Mouse (Mus musculus): ENCODE measurements around the gene Sulf2. TPM values are rescaled to one million over a fixed set of nuclear protein-coding genes. Genes with fewer than 3 reads are reported as not detected.

The Sulf2 gene
- total and polyA plus RNA-seq, 3 experiments: not detected

- in situ Hi-C loops (cut with MboI; ENCODE audit: low pct_ligation_motif_present, low pct_unique_long_range_greater_than_20kb, low sequenced_read_pairs): loop anchor here (25.0 kb wide), 2 partner anchors 542 to 708 kb away; partner anchors contain the start of gene Trp53rkb
- no peak for DNase-seq (ENCODE audit: extremely low read depth)
- Histone ChIP-seq H3K4me2 (ENCODE audit: insufficient read depth, low read depth, poor library complexity, severe bottlenecking) (no peak overlapping the region), H3K4me1 (ENCODE audit: control insufficient read depth in 1 of 2, insufficient read depth in 2 of 2) (peaks cover 8 to 36% of the 10 kb centered on the region in 2 experiments), H3K27me3 (replicated peaks) (peaks cover 8% of the 10 kb centered on the region), H3K27ac (ENCODE audit: insufficient read depth, low read depth) (no peak overlapping the region), H3K36me3 (replicated peaks in 1 of 2; ENCODE audit: control insufficient read depth in 1 of 2, insufficient read depth in 1 of 2, low read length in 1 of 2) (no peaks in the 10 kb centered on the region), H3K4me3 (replicated peaks in 1 of 3; ENCODE audit: low read depth in 2 of 3, low read length in 2 of 3, poor library complexity in 1 of 3) (no peak overlapping the region), H3K9me3 (replicated peaks; ENCODE audit: low read length) (no peaks in the 10 kb centered on the region), H3K9ac (ENCODE audit: insufficient read depth, low read depth) (no peak overlapping the region), H3K79me2 (replicated peaks; ENCODE audit: control insufficient read depth, extremely low read depth, insufficient read depth, poor library complexity, severe bottlenecking) (no peaks in the 10 kb centered on the region)
- TF ChIP-seq SMC3 (IDR thresholded peaks at IDR 0.05; ENCODE audit: low read depth, low read length): no peak
- no peak for TF ChIP-seq NRF1 (IDR thresholded peaks at IDR 0.05; ENCODE audit: low read depth, low read length)
- TF ChIP-seq MEF2A (IDR thresholded peaks at IDR 0.05; ENCODE audit: borderline replicate concordance, low read depth, low read length): no peak
- TF ChIP-seq MXI1 (IDR thresholded peaks at IDR 0.05; ENCODE audit: low read depth, low read length): no peak
- no peak for TF ChIP-seq USF2 (conservative IDR thresholded peaks at IDR 0.05; ENCODE audit: low read depth, low read length)
- dilution Hi-C loops (cut with MboI; ENCODE audit: extremely low pct_ligation_motif_present, extremely low pct_unique_long_range_greater_than_20kb, low sequenced_read_pairs): no loop called here
Observed at GRCm38 (mm10) chr2:166079231-166079630, 76.2 kb downstream of the Sulf2 start.

DNA sequence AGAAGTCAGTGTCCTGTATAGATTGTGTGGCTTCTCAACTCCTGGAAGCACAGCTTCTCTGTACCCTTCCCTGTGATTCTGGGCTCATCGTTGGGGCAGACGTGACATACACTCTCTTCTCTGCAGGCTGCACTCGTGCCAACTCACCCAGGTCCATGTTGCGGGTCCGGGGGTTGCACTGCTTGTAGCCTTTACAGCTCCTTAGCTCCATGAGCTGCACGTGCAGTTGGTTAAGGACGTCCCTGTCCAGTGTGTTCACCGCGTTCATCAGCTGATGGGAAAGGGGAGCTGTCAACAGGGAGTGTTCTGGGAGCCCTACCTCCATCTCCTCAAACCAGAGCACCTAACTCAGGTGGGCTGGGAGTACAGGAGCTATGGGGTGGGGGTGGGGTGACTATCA is 78.1 kb downstream of the Sulf2 start:
- Histone ChIP-seq H3K4me1 (ENCODE audit: control insufficient read depth in 1 of 2, insufficient read depth in 2 of 2) (peaks cover 3 to 17% of the 10 kb centered on the region in 2 experiments; a peak in 3 of 4 replicates), H3K27me3 (replicated peaks) (no peaks in the 10 kb centered on the region), H3K9me3 (replicated peaks; ENCODE audit: low read length) (no peaks in the 10 kb centered on the region), H3K9ac (ENCODE audit: insufficient read depth, low read depth) (no peak overlapping the region), H3K79me2 (replicated peaks; ENCODE audit: control insufficient read depth, extremely low read depth, insufficient read depth, poor library complexity, severe bottlenecking) (no peaks in the 10 kb centered on the region), H3K4me3 (replicated peaks in 1 of 3; ENCODE audit: low read depth in 2 of 3, low read length in 2 of 3, poor library complexity in 1 of 3) (no peak overlapping the region), H3K4me2 (ENCODE audit: insufficient read depth, low read depth, poor library complexity, severe bottlenecking) (no peak overlapping the region), H3K27ac (ENCODE audit: insufficient read depth, low read depth) (no peak overlapping the region), H3K36me3 (replicated peaks in 1 of 2; ENCODE audit: control insufficient read depth in 1 of 2, insufficient read depth in 1 of 2, low read length in 1 of 2) (peaks cover 0 to 12% of the 10 kb centered on the region in 2 experiments)
- in situ Hi-C loops (cut with MboI; ENCODE audit: low pct_ligation_motif_present, low pct_unique_long_range_greater_than_20kb, low sequenced_read_pairs) (loop anchor here (25.0 kb wide), 2 partner anchors 540 to 710 kb away; partner anchors contain the start of gene Trp53rkb), dilution Hi-C loops (cut with MboI; ENCODE audit: extremely low pct_ligation_motif_present, extremely low pct_unique_long_range_greater_than_20kb, low sequenced_read_pairs) (no loop called here)
- DNase-seq (ENCODE audit: extremely low read depth): no peak
- no peak for TF ChIP-seq IRF4 (IDR thresholded peaks at IDR 0.05; ENCODE audit: low read depth, low read length)
- no peak for TF ChIP-seq POLR2AphosphoS2 (IDR thresholded peaks at IDR 0.05; ENCODE audit: low read depth, low read length)
- TF ChIP-seq ZMIZ1 (IDR thresholded peaks at IDR 0.05; ENCODE audit: low read depth, low read length): no peak
- TF ChIP-seq HCFC1 (IDR thresholded peaks at IDR 0.05; ENCODE audit: low read depth, low read length): no peak
- TF ChIP-seq USF1 (IDR thresholded peaks at IDR 0.05; ENCODE audit: low read depth, low read length): no peak
- TF ChIP-seq NELFE (IDR thresholded peaks at IDR 0.05; ENCODE audit: low read depth, low read length): no peak
- TF ChIP-seq UBTF (IDR thresholded peaks at IDR 0.05; ENCODE audit: low read depth, low read length): no peak
- TF ChIP-seq ZKSCAN1 (IDR thresholded peaks at IDR 0.05; ENCODE audit: borderline replicate concordance, low read depth, low read length): no peak
- no peak for TF ChIP-seq RAD21 (IDR thresholded peaks at IDR 0.05; ENCODE audit: low read depth, low read length)
- TF ChIP-seq ETS1 (conservative IDR thresholded peaks at IDR 0.05; ENCODE audit: low read depth, low read length): no peak
- TF ChIP-seq BHLHE40 (IDR thresholded peaks at IDR 0.05; ENCODE audit: low read depth, low read length): no peak
- TF ChIP-seq SIN3A (IDR thresholded peaks at IDR 0.05; ENCODE audit: low read length): no peak
- TF ChIP-seq CHD1 (IDR thresholded peaks at IDR 0.05; ENCODE audit: low read depth, low read length): no peak
- TF ChIP-seq ELF1 (IDR thresholded peaks at IDR 0.05; ENCODE audit: low read depth, low read length): no peak
- no peak for TF ChIP-seq MAFK (IDR thresholded peaks at IDR 0.05; ENCODE audit: insufficient replicate concordance, low read length)
- TF ChIP-seq MAZ (IDR thresholded peaks at IDR 0.05; ENCODE audit: low read depth, low read length): no peak
- no peak for TF ChIP-seq ZC3H11A (IDR thresholded peaks at IDR 0.05; ENCODE audit: low read depth, low read length)
- TF ChIP-seq USF2 (conservative IDR thresholded peaks at IDR 0.05; ENCODE audit: low read depth, low read length): no peak
- no peak for TF ChIP-seq SMC3 (IDR thresholded peaks at IDR 0.05; ENCODE audit: low read depth, low read length)
